Mouse (Mus musculus): ENCODE measurements around the gene Pepd.

Pepd gene

DNA sequence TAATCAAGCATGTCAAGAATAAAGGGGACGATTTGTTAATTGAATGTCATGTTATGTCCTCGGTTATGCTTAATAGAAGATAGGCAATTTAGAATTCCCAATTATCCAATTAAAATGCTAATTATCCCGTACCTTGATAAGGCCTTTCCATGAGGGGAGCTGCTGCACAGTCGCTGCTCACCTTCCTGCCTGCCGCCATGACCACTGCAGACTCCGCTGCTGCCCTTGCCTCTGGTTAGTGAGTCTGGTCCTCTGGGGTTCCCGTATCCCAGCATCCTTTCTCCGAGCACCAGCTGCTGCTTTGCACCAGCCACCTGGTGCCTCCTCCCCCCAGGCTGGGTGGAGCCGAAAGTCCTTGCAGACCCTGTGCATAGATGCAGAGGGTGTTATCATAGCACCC is 101.0 kb downstream of the Pepd start:
- Histone ChIP-seq H3K4me3 (replicated peaks; ENCODE audit: low read length) (no peak overlapping the region), H3K36me3 (ENCODE audit: insufficient read depth, low read length) (peaks cover 6% of the 10 kb centered on the region), H3K9me3 (ENCODE audit: low read length) (no peaks in the 10 kb centered on the region), H3K4me1 (replicated peaks; ENCODE audit: low read depth, low read length) (peaks cover 14% of the 10 kb centered on the region), H3K27me3 (ENCODE audit: insufficient read depth, low read length) (no peaks in the 10 kb centered on the region)
- TF ChIP-seq POU5F1 (IDR thresholded peaks at IDR 0.05; ENCODE audit: borderline replicate concordance, low read length) (no peak), CTCF (conservative IDR thresholded peaks at IDR 0.05; ENCODE audit: low read length) (no peak), NANOG (IDR thresholded peaks at IDR 0.05; ENCODE audit: borderline replicate concordance, low read length) (no peak)

DNA sequence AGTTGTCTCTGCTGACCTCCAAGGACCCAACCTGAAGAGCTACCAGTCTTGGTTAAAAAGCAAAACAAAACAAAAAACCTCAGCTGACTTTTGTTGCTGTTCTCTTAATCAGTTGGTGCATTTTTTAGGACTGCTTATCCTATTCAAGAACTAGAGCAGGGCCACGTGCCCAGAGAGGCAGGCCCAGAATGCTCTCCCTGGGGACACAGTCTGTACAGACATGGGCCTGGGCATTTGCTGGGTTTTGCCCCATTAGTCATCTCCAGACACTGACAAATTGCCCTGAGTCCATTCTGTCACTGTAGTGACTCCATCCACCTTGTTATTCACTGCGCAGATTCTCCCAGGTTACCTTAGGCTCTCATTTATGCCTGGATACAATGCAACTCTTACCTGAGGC is 103.1 kb downstream of the Pepd start:
- TF ChIP-seq CTCF (conservative IDR thresholded peaks at IDR 0.05; ENCODE audit: low read length) (no peak), NANOG (IDR thresholded peaks at IDR 0.05; ENCODE audit: borderline replicate concordance, low read length) (no peak), POU5F1 (IDR thresholded peaks at IDR 0.05; ENCODE audit: borderline replicate concordance, low read length) (no peak)
- Histone ChIP-seq H3K27me3 (ENCODE audit: insufficient read depth, low read length) (no peaks in the 10 kb centered on the region), H3K36me3 (ENCODE audit: insufficient read depth, low read length) (peaks cover 6% of the 10 kb centered on the region), H3K4me3 (replicated peaks; ENCODE audit: low read length) (no peak overlapping the region), H3K9me3 (ENCODE audit: low read length) (no peaks in the 10 kb centered on the region), H3K4me1 (replicated peaks; ENCODE audit: low read depth, low read length) (peaks cover 14% of the 10 kb centered on the region)

DNA sequence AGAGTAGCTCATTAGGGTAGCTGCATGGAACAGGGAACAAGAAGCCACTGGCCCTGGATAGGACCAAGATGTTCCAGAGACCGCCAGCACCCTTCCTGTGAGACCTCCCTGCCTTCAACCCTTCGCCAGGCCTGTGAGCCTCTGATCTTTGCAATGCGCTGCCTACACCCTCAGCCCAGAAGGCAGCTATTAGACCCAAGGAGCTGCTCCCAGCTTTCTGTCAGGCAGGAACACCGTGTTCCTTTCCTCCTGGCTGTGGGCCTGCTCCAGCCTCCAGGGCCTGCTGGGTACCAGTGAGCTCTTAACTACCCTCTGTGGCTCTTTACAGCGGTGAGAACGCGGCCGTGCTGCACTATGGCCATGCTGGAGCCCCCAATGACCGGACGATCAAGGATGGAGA is 109.2 kb downstream of the Pepd start:
- Histone ChIP-seq H3K27me3 (ENCODE audit: insufficient read depth, low read length) (no peaks in the 10 kb centered on the region), H3K9me3 (ENCODE audit: low read length) (no peaks in the 10 kb centered on the region), H3K4me3 (replicated peaks; ENCODE audit: low read length) (no peak overlapping the region), H3K4me1 (replicated peaks; ENCODE audit: low read depth, low read length) (peaks cover 4% of the 10 kb centered on the region), H3K36me3 (ENCODE audit: insufficient read depth, low read length) (peaks cover 37% of the 10 kb centered on the region)
- TF ChIP-seq POU5F1 (IDR thresholded peaks at IDR 0.05; ENCODE audit: borderline replicate concordance, low read length) = no peak

DNA sequence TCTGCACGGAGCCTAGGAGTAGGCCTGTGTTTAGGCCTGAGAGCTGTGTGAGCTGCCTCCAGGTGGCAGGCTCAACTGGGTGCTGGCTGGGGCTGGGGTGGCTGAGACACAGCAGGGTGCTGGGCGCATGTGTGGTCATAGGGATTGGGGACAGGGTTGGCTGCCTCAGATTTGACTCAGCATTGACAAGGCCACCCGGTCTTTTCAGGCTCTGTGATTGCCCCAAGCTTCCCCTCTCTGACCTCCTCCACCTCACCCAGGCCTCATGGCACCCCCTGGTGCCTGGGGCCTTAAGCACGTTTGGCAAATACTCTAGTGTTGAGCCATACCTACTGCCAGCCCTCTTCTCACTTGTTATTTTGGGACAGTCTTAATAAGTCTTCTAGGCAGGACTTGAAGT is 111.1 kb downstream of the Pepd start:
- no peak for TF ChIP-seq NANOG (IDR thresholded peaks at IDR 0.05; ENCODE audit: borderline replicate concordance, low read length)
- no peak for TF ChIP-seq POU5F1 (IDR thresholded peaks at IDR 0.05; ENCODE audit: borderline replicate concordance, low read length)
- TF ChIP-seq CTCF (conservative IDR thresholded peaks at IDR 0.05; ENCODE audit: low read length) = no peak
- Histone ChIP-seq H3K9me3 (ENCODE audit: low read length) (no peaks in the 10 kb centered on the region), H3K36me3 (ENCODE audit: insufficient read depth, low read length) (peaks cover 45% of the 10 kb centered on the region), H3K4me1 (replicated peaks; ENCODE audit: low read depth, low read length) (peaks cover 12% of the 10 kb centered on the region), H3K27me3 (ENCODE audit: insufficient read depth, low read length) (no peaks in the 10 kb centered on the region), H3K4me3 (replicated peaks; ENCODE audit: low read length) (no peak overlapping the region)

DNA sequence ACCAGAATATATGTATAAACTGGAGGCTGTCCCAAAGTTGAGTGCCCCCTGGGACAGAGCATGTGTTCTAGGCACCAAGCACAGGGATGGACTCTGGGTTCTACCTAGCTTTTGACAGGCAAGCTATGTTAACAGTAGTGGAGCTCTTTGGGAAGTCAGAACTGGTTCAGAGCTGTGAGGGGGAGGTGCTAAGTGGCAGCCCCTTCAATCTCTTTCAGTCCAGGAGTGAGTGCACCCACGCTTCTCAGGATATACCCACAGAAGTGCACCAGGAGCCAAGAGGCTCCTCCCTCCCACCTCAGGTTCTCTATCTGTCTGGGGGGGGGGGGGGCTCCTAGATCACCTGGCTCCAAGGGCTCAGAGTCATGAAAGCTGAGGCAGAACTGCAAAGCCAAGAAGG is 112.2 kb downstream of the Pepd start:
- no peak for TF ChIP-seq NANOG (IDR thresholded peaks at IDR 0.05; ENCODE audit: borderline replicate concordance, low read length)
- no peak for TF ChIP-seq POU5F1 (IDR thresholded peaks at IDR 0.05; ENCODE audit: borderline replicate concordance, low read length)
- no peak for TF ChIP-seq CTCF (conservative IDR thresholded peaks at IDR 0.05; ENCODE audit: low read length)
- Histone ChIP-seq H3K27me3 (ENCODE audit: insufficient read depth, low read length) (no peaks in the 10 kb centered on the region), H3K9me3 (ENCODE audit: low read length) (no peaks in the 10 kb centered on the region), H3K4me1 (replicated peaks; ENCODE audit: low read depth, low read length) (peaks cover 23% of the 10 kb centered on the region), H3K36me3 (ENCODE audit: insufficient read depth, low read length) (peaks cover 46% of the 10 kb centered on the region), H3K4me3 (replicated peaks; ENCODE audit: low read length) (no peak overlapping the region)

DNA sequence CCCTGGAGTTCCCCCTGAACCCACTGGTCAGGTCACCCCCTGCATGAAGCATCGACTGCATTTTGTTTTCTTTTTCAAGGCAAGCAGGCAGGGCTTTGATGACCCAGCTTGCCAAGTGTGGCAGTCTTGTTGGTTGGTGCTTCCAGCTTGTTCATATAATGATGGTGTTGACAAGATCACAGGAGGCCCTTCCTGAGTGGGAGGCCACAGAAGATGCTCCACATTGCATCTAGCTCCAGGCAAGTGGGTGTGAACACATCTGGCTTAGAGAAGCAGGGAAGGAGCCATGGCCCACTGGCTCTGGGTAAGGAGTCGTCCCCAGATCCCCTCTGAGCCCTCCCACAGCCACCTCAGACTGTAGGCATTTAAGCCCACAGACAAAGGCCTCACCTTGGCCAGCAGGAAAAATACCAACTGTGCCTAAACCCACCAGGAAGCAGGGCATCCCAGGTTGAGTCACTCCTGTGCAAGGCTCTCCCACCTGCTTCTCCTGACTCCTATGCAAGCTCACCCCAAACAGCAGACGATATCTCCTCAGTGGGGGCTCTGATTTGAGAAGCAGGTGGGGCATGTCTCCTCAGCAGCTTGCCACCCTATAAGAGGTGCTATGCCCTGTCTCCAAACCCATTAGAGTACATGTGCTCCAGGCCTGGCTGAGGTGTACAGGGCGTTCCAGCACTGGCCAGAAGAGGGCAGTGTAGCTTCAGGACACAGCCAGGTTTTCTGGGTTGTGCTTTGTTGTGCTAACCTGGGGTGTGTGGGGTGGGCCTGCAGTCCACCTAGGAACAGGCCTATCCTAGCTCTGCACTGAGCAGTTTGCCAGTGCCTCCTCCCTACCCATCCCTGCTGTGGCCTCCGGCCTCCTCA is 113.5 kb downstream of the Pepd start:
- H3K36me3 ChIP-seq (ENCODE audit: insufficient read depth, low read length) = peaks cover 55% of the 10 kb centered on the region
- H3K9me3 ChIP-seq (ENCODE audit: low read length) = no peaks in the 10 kb centered on the region
- peaks cover 29% of the 10 kb centered on the region for H3K4me1 ChIP-seq (replicated peaks; ENCODE audit: low read depth, low read length)
- no peak overlapping the region for H3K4me3 ChIP-seq (replicated peaks; ENCODE audit: low read length)
- H3K27me3 ChIP-seq (ENCODE audit: insufficient read depth, low read length) = no peaks in the 10 kb centered on the region
- TF ChIP-seq POU5F1 (IDR thresholded peaks at IDR 0.05; ENCODE audit: borderline replicate concordance, low read length) = no peak
- TF ChIP-seq CTCF (conservative IDR thresholded peaks at IDR 0.05; ENCODE audit: low read length) = peak; percentile 89

DNA sequence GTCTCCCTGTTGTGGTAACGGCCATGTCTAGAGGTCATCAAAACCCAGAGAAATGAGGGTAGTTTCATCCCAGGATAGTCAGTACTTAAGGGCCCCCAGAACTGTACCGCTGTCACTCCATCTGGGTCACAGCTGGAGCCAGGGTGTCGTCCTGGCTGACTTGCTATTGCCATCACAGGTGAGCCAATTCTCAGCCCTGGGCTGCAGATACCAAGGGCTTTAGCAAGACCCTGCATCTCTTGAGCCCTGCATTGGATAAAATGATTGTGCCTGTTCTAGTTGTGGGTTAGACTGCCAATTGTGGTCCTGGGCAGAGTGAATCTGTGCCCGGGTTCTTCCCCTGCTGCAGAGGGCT is 114.1 kb downstream of the Pepd start:
- TF ChIP-seq NANOG (IDR thresholded peaks at IDR 0.05; ENCODE audit: borderline replicate concordance, low read length) (no peak), CTCF (conservative IDR thresholded peaks at IDR 0.05; ENCODE audit: low read length) (no peak), POU5F1 (IDR thresholded peaks at IDR 0.05; ENCODE audit: borderline replicate concordance, low read length) (no peak)
- Histone ChIP-seq H3K4me3 (replicated peaks; ENCODE audit: low read length) (no peak overlapping the region), H3K9me3 (ENCODE audit: low read length) (no peaks in the 10 kb centered on the region), H3K27me3 (ENCODE audit: insufficient read depth, low read length) (no peaks in the 10 kb centered on the region), H3K4me1 (replicated peaks; ENCODE audit: low read depth, low read length) (peaks cover 29% of the 10 kb centered on the region), H3K36me3 (ENCODE audit: insufficient read depth, low read length) (peaks cover 57% of the 10 kb centered on the region)

DNA sequence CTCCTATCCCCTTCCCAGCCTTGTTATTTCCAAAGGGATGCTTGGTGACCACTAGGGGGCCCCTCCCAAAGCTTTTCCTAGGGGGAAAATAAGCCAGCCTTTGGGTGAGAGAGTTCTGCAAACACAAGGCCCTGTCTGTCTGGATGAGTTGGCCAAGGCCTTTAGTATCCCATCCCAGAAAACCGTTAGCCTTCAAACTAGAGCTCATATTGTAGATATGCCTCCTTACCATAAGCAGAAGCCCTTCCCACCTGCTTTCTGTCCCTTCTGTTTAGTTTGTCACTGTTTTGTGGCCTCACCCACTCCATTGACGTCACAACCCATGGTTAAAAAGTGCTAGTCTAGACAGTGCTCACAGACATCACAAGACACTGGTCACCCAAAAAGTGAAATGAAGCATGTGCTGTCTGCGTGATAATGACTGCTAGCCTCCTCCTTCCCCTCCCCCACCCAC is 114.7 kb downstream of the Pepd start:
- no peak for TF ChIP-seq POU5F1 (IDR thresholded peaks at IDR 0.05; ENCODE audit: borderline replicate concordance, low read length)
- TF ChIP-seq NANOG (IDR thresholded peaks at IDR 0.05; ENCODE audit: borderline replicate concordance, low read length) = no peak
- TF ChIP-seq CTCF (conservative IDR thresholded peaks at IDR 0.05; ENCODE audit: low read length) = peak; percentile 77
- H3K27me3 ChIP-seq (ENCODE audit: insufficient read depth, low read length) = no peaks in the 10 kb centered on the region
- H3K36me3 ChIP-seq (ENCODE audit: insufficient read depth, low read length) = peaks cover 57% of the 10 kb centered on the region
- no peak overlapping the region for H3K4me3 ChIP-seq (replicated peaks; ENCODE audit: low read length)
- peaks cover 29% of the 10 kb centered on the region for H3K4me1 ChIP-seq (replicated peaks; ENCODE audit: low read depth, low read length)
- H3K9me3 ChIP-seq (ENCODE audit: low read length) = no peaks in the 10 kb centered on the region
